Mouse (Mus musculus): ENCODE results near the gene Gipc3.
A peak's percentile ranks its signal among the peaks of the same experiment; 100 is the strongest.

Gipc3 gene

DNA sequence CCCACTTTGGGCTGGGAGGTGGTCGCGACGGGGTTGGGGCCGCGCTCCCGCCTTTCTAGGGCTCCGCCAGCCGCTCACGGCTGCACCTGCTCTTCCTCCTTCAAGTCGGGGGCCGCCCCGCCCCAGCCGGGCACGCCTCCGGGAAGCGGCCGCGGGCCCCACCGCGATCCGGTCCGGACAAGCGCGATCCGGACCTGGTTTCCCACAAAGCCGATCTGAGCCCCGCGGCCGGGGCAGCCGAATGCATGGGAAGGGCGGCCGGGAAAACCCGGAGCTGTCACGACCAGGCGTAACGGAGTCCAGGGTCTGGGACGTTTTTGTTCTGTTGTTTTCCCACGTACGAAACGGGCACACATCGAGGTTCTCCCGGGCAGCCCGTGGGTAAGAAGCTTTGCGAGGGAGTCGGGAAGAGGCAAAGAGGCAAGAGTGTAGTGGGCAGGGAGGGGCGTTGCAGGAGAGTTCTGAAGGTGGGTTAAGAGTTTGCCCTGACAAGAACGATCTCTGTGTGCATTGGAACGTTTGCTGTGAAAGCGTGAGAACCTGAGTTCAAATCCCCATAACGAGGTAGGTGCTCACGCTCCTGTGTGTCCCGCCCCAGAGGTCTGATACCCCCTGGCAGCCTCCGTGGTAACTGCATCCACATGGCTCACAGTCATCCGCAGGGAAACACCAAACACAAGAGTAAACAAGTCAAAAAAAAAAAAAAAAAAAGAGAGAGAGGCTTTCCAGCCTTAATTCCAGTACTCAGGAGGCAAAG is 57.2 kb downstream of the Gipc3 start:
- DNase-seq (ENCODE audit: inconsistent age in 2 of 2, low spot score in 1 of 2), result peak; percentile 86 to 94
